Mouse (Mus musculus): ENCODE results near the gene Fbxl16. TPM values are rescaled to one million over a fixed set of nuclear protein-coding genes. Genes with fewer than 3 reads are reported as not detected.
A peak's percentile ranks its signal among the peaks of the same experiment; 100 is the strongest.

The Fbxl16 gene
- polyA plus RNA-seq, 1 experiment from 2014 or later = 1.4 TPM

DNA sequence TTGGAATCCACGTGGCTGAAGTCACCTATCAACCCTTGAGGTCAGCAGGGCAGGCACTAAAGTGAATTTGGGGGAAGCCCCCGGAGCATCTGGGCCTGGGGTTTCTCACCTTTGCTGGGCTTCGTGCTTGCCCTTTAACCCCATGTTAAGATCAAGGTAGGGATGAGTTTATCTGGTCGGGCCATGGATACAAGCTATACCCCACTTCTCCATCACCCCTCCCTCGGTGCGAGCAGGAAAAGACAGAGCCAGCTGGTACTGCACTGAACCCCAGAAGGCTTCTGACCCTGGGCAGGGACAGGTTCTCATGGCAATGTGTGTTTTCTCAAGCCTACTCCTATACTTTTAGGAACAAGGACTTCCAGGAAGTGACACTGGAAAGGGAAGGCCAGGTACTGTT lies 27.5 kb upstream of the Fbxl16 start:
- Histone ChIP-seq H3K9me3 (ENCODE audit: low read length) (no peaks in the 10 kb centered on the region), H3K4me2 (replicated peaks; ENCODE audit: low read depth, low read length) (no peak overlapping the region), H3K9ac (replicated peaks; ENCODE audit: low read length) (no peak overlapping the region), H3K36me3 (ENCODE audit: insufficient read depth, low read length) (peaks cover 45% of the 10 kb centered on the region), H3K4me1 (ENCODE audit: insufficient read depth, low read length) (peaks cover 16% of the 10 kb centered on the region), H3K27me3 (ENCODE audit: insufficient read depth, low read length) (no peaks in the 10 kb centered on the region), H3K4me3 (ENCODE audit: low read length) (no peak overlapping the region), H3K27ac (ENCODE audit: low read length) (no peak overlapping the region)
- 70% methylated on average over 6 of the region's 6 CpGs for WGBS
- ATAC-seq (ENCODE audit: low FRiP score, low TSS enrichment) = no peak

DNA sequence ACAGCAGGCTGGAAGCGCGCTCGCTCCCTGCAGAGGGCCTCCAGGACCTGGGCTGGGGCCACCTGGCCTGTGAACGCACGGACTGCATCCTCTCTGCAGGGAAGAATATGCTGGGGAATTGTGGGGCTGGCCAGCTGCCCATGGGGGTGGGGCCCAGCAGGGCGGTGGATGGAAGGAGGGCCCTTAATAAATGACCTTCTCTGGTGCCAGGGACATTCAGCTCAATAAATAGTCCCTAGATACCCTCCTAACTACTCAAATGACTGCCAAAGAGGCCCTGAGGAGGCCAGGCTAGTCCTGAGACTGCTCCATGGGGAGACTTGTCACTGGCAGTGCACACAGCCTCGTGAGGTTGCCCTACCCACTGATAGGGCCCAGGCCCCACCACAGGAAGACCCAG lies 25.8 kb upstream of the Fbxl16 start:
- Histone ChIP-seq H3K27ac (ENCODE audit: low read length) (no peak overlapping the region), H3K9me3 (ENCODE audit: low read length) (no peaks in the 10 kb centered on the region), H3K4me3 (ENCODE audit: low read length) (no peak overlapping the region), H3K4me2 (replicated peaks; ENCODE audit: low read depth, low read length) (no peak overlapping the region), H3K27me3 (ENCODE audit: insufficient read depth, low read length) (no peaks in the 10 kb centered on the region), H3K9ac (replicated peaks; ENCODE audit: low read length) (no peak overlapping the region), H3K4me1 (ENCODE audit: insufficient read depth, low read length) (peaks cover 16% of the 10 kb centered on the region), H3K36me3 (ENCODE audit: insufficient read depth, low read length) (peaks cover 36% of the 10 kb centered on the region)
- 81% methylated on average over 7 of the region's 7 CpGs for WGBS
- no peak for ATAC-seq (ENCODE audit: low FRiP score, low TSS enrichment)

DNA sequence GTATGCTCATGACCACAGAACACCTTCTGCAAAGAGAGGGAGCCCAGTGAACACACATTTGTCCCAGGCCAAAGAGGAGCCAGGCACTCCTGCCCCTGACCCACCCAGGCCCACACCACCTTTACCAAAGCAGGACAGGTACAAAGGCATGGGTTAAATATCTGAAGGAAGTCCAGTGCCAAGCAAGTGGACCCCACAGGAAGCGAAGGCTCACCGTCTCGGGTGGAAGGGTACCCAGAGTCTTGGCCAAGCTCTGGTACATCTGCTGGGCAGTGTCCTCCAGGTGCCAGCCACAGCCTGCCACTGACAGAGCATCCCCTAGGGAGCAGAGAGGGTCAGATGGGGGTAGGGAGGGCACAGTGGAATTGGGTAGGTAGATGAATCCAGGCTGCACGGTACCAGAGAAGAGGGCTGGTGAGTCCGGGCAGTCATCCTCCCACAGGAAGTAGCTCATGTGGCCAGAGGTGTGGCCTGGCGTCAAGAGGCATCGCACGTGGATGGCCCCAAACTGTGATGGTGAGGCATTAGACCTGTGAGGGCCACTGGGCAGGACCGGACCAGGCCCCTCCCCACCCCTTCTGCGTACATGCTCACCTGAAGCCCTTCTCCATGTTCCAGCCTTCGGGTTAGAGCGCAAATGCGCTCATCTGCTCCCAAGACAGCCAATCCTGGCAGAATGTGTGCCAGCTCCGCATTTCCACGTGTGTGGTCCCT lies 24.9 kb upstream of the Fbxl16 start:
- peaks cover 36% of the 10 kb centered on the region for H3K36me3 ChIP-seq (ENCODE audit: insufficient read depth, low read length)
- no peak for ATAC-seq (ENCODE audit: low FRiP score, low TSS enrichment)
- H3K4me2 ChIP-seq (replicated peaks; ENCODE audit: low read depth, low read length) = peak overlapping the region; percentile 90
- peak overlapping the region; percentile 85 for H3K4me3 ChIP-seq (ENCODE audit: low read length)
- H3K27me3 ChIP-seq (ENCODE audit: insufficient read depth, low read length) = no peaks in the 10 kb centered on the region
- peaks cover 16% of the 10 kb centered on the region for H3K4me1 ChIP-seq (ENCODE audit: insufficient read depth, low read length)
- H3K9me3 ChIP-seq (ENCODE audit: low read length) = no peaks in the 10 kb centered on the region
- WGBS = 71% methylated on average over 15 of the region's 15 CpGs
- no peak overlapping the region for H3K27ac ChIP-seq (ENCODE audit: low read length)
- peak overlapping the region; percentile 86 for H3K9ac ChIP-seq (replicated peaks; ENCODE audit: low read length)

DNA sequence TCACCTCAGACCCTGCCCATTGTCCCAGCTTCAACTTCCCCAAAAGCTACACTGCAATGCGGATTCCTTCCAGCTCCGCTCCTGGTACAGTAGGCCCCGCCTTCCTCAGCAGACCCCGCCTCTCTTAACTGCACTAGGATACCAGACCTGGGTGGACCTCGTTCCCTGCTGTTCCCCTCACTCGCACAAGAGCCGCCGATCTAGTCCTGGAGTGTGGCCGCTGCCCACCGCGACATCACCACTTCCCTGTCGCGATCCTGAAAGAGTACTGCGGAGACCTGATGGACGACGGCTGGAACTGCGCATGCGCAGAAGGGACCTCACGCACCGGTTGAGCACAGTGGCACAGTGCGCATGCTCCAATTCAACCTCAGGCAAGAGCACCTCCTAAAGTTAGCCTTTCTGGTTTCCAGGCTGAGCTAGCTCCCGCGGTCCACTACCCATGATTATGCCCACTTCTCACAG lies 23.6 kb upstream of the Fbxl16 start, which contains the start of gene Haghl:
Gene Haghl, minus strand, starts transcription at position 393 of the 465 bp plus-strand sequence.
- Histone ChIP-seq H3K9me3 (ENCODE audit: low read length) (no peaks in the 10 kb centered on the region), H3K27ac (ENCODE audit: low read length) (peak within 1 kb of the TSS; percentile 95), H3K36me3 (ENCODE audit: insufficient read depth, low read length) (peaks cover 30% of the 10 kb centered on the region), H3K27me3 (ENCODE audit: insufficient read depth, low read length) (no peaks in the 10 kb centered on the region), H3K4me2 (replicated peaks; ENCODE audit: low read depth, low read length) (peak within 1 kb of the TSS; percentile 90), H3K4me1 (ENCODE audit: insufficient read depth, low read length) (peaks cover 16% of the 10 kb centered on the region), H3K4me3 (ENCODE audit: low read length) (peak within 1 kb of the TSS; percentile 85), H3K9ac (replicated peaks; ENCODE audit: low read length) (peak within 1 kb of the TSS; percentile 86)
- peak; percentile 79 for ATAC-seq (ENCODE audit: low FRiP score, low TSS enrichment)
- WGBS = under 1% methylated on average over 23 of the region's 23 CpGs

- WGBS = 78% methylated on average over 3 of the region's 3 CpGs
- peak within 1 kb of the TSS; percentile 85 for H3K4me3 ChIP-seq (ENCODE audit: low read length)
- no peak for ATAC-seq (ENCODE audit: low FRiP score, low TSS enrichment)
- peak within 1 kb of the TSS; percentile 86 for H3K9ac ChIP-seq (replicated peaks; ENCODE audit: low read length)
- no peaks in the 10 kb centered on the region for H3K9me3 ChIP-seq (ENCODE audit: low read length)
- peaks cover 22% of the 10 kb centered on the region for H3K36me3 ChIP-seq (ENCODE audit: insufficient read depth, low read length)
- peak within 1 kb of the TSS; percentile 95 for H3K27ac ChIP-seq (ENCODE audit: low read length)
- peaks cover 26% of the 10 kb centered on the region for H3K4me1 ChIP-seq (ENCODE audit: insufficient read depth, low read length)
- no peaks in the 10 kb centered on the region for H3K27me3 ChIP-seq (ENCODE audit: insufficient read depth, low read length)
- peak within 1 kb of the TSS; percentile 90 for H3K4me2 ChIP-seq (replicated peaks; ENCODE audit: low read depth, low read length)
Observed at GRCm38 (mm10) chr17:25786280-25786679, 22.6 kb upstream of the Fbxl16 start, which contains the start of gene Ccdc78. Gene Ccdc78 (plus strand): TSS chr17:25786580.

DNA sequence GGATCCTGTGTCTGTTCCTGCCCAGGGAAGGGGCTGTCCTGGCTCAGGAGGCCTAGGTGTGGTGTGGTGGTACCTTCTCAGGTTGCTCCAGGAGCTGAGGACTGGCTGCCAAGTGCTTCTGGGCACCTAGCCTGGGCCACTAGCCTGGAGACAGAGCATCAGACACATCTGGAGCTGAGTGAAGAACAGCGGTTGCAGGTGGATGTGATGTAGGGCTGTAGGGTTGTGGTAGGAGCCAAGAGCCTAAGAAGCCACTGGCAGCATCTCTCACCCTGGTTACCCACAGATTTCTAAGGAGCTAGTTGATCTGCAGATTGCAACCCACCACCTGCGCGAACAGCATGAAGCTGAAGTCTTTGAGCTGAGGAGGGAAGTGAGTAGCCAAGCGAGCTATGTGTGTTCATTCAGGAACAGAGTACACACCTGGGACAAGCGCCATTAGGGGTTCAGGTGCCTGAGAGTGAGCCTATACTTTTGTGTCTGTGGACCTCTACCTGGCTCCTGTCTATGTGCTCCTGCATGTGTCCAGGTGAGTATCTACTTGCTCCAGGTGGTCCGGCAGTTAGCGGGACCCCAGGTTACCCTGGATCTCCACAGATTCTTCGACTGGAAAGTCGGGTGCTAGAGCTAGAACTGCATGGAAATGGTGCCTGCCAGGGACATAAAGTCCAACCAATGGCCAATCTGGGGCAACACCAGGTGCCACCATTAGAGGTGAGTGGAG lies 21.9 kb upstream of the Fbxl16 start:
- H3K36me3 ChIP-seq (ENCODE audit: insufficient read depth, low read length) = peaks cover 16% of the 10 kb centered on the region
- peaks cover 29% of the 10 kb centered on the region for H3K4me1 ChIP-seq (ENCODE audit: insufficient read depth, low read length)
- no peaks in the 10 kb centered on the region for H3K27me3 ChIP-seq (ENCODE audit: insufficient read depth, low read length)
- no peak overlapping the region for H3K4me3 ChIP-seq (ENCODE audit: low read length)
- H3K9ac ChIP-seq (replicated peaks; ENCODE audit: low read length) = no peak overlapping the region
- ATAC-seq (ENCODE audit: low FRiP score, low TSS enrichment) = no peak
- no peak overlapping the region for H3K4me2 ChIP-seq (replicated peaks; ENCODE audit: low read depth, low read length)
- no peak overlapping the region for H3K27ac ChIP-seq (ENCODE audit: low read length)
- 91% methylated on average over 9 of the region's 9 CpGs for WGBS
- no peaks in the 10 kb centered on the region for H3K9me3 ChIP-seq (ENCODE audit: low read length)

GRCm38 (mm10) chr17:25791320-25791842 lies 17.5 kb upstream of the Fbxl16 start:
- H3K4me1 ChIP-seq (ENCODE audit: insufficient read depth, low read length) = peaks cover 54% of the 10 kb centered on the region
- no peaks in the 10 kb centered on the region for H3K27me3 ChIP-seq (ENCODE audit: insufficient read depth, low read length)
- H3K36me3 ChIP-seq (ENCODE audit: insufficient read depth, low read length) = 0 out of 2 replicates have a peak, but pooled peaks cover 2% of the 10 kb centered on the region
- H3K9ac ChIP-seq (replicated peaks; ENCODE audit: low read length) = peak overlapping the region; percentile 85
- WGBS = 24% methylated on average over 19 of the region's 19 CpGs
- H3K4me2 ChIP-seq (replicated peaks; ENCODE audit: low read depth, low read length) = peak overlapping the region; percentile 93
- no peaks in the 10 kb centered on the region for H3K9me3 ChIP-seq (ENCODE audit: low read length)
- H3K27ac ChIP-seq (ENCODE audit: low read length) = peak overlapping the region; percentile 99
- H3K4me3 ChIP-seq (ENCODE audit: low read length) = peak overlapping the region; percentile 95
- no peak for ATAC-seq (ENCODE audit: low FRiP score, low TSS enrichment)

DNA sequence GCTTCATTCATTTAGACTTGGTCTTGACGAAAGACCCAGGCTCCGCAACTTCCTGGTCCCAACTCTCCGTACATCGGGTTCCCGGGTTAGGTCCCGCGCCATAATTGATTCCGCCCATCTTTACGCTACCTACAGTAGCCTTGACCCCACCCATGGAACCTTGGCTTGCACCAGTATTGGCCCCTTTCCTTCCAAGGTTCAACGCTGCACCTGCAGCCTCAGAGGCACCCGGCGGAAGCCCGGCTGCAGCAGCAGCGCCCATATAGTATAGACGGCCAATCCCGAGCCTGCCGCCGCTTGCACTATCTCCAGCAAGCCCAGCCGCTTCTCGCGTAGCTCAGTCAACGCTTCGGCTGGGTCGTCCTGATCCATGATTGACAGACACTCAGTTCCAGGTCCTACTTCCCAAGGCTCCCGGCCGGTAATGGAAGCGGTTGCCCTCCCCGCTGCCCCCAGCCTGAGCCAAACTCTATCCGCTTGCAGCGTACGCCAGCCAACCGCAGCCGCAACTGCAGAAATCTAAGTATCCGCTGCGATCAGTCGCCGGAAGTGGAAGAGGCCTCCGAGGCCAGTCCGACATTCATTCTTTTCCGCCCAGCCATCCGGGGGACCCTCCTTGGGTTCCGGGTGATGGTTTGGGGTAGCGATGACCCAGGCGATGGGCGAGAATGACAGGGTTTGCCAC lies 16.9 kb upstream of the Fbxl16 start:
- H3K4me2 ChIP-seq (replicated peaks; ENCODE audit: low read depth, low read length) = peak overlapping the region; percentile 93
- peak overlapping the region; percentile 85 for H3K9ac ChIP-seq (replicated peaks; ENCODE audit: low read length)
- no peaks in the 10 kb centered on the region for H3K27me3 ChIP-seq (ENCODE audit: insufficient read depth, low read length)
- H3K27ac ChIP-seq (ENCODE audit: low read length) = peak overlapping the region; percentile 99
- WGBS = under 1% methylated on average over 45 of the region's 45 CpGs
- ATAC-seq (ENCODE audit: low FRiP score, low TSS enrichment) = peak; percentile 42
- H3K9me3 ChIP-seq (ENCODE audit: low read length) = no peaks in the 10 kb centered on the region
- H3K36me3 ChIP-seq (ENCODE audit: insufficient read depth, low read length) = 0 out of 2 replicates have a peak, but pooled peaks cover 2% of the 10 kb centered on the region
- H3K4me1 ChIP-seq (ENCODE audit: insufficient read depth, low read length) = peaks cover 56% of the 10 kb centered on the region
- H3K4me3 ChIP-seq (ENCODE audit: low read length) = peak overlapping the region; percentile 95

DNA sequence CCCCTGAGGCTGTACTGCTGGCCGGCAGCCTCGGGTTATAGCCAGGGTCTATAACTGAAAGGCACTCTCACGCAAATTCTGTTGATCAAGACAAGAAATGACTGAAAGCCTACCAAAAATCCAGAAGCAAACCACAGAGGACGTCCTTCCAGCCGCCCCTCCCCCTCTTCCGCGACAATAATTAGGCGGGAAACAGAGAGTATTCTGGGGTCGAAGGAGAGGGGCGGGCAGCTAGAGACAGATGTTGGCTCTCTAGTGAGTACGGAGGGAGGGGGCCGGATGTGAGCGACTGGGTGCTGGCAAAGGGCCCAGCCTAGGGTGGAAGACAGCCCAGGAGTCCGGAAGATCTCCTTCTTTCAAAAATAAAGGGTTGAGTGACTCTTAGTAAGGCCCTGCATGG lies 16.3 kb upstream of the Fbxl16 start, which contains the start of gene Fam173a:
Gene Fam173a, minus strand, starts transcription at position 287 of the 400 bp plus-strand sequence.
- ATAC-seq (ENCODE audit: low FRiP score, low TSS enrichment) = peak; percentile 61
- peak within 1 kb of the TSS; percentile 95 for H3K4me3 ChIP-seq (ENCODE audit: low read length)
- H3K27me3 ChIP-seq (ENCODE audit: insufficient read depth, low read length) = no peaks in the 10 kb centered on the region
- peak within 1 kb of the TSS; percentile 85 for H3K9ac ChIP-seq (replicated peaks; ENCODE audit: low read length)
- 0 out of 2 replicates have a peak, but pooled peaks cover 2% of the 10 kb centered on the region for H3K36me3 ChIP-seq (ENCODE audit: insufficient read depth, low read length)
- no peaks in the 10 kb centered on the region for H3K9me3 ChIP-seq (ENCODE audit: low read length)
- H3K4me2 ChIP-seq (replicated peaks; ENCODE audit: low read depth, low read length) = peak within 1 kb of the TSS; percentile 93
- H3K27ac ChIP-seq (ENCODE audit: low read length) = peak within 1 kb of the TSS; percentile 99
- WGBS = under 1% methylated on average over 12 of the region's 14 CpGs
- H3K4me1 ChIP-seq (ENCODE audit: insufficient read depth, low read length) = peaks cover 62% of the 10 kb centered on the region
